Mouse (Mus musculus): ENCODE results near the gene Ccng2.

Ccng2 gene

GRCm38 (mm10) chr5:93266883-93267704 is at the start of gene Ccng2:
Gene Ccng2, plus strand, starts transcription at chr5:93267257.
- CTCF ChIA-PET = no interaction called here

DNA sequence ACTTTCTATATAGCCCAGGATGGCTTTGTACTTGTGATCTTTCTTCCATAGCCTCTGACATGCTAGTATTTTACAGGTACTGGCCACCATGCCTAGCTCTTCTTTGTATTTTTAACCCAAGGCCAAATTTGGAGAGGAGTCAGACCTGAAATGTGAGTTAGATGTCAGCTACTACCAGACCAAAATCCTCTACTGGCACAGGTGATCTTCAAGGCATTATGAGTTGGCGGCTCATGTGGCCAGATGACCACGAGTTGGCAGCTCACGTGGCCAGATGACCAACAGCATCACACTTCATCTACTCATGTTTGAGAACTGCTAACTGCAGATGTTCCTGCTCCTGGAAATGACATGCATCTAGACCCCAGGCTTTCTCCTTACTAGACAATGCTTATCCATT is 48.7 kb upstream of the Ccng2 start:
- CTCF ChIA-PET = no interaction called here

- CTCF ChIA-PET = no interaction called here
Measured at GRCm38 (mm10) chr5:93221661-93222060, 45.4 kb upstream of the Ccng2 start.

GRCm38 (mm10) chr5:93224549-93224948 is 42.5 kb upstream of the Ccng2 start:
- CTCF ChIA-PET = no interaction called here

GRCm38 (mm10) chr5:93227157-93227556 is 39.9 kb upstream of the Ccng2 start:
- CTCF ChIA-PET = no interaction called here

- CTCF ChIA-PET = no interaction called here
Measured at GRCm38 (mm10) chr5:93229527-93229926, 37.5 kb upstream of the Ccng2 start.

- CTCF ChIA-PET = no interaction called here
Measured at GRCm38 (mm10) chr5:93231721-93232120, 35.3 kb upstream of the Ccng2 start.

DNA sequence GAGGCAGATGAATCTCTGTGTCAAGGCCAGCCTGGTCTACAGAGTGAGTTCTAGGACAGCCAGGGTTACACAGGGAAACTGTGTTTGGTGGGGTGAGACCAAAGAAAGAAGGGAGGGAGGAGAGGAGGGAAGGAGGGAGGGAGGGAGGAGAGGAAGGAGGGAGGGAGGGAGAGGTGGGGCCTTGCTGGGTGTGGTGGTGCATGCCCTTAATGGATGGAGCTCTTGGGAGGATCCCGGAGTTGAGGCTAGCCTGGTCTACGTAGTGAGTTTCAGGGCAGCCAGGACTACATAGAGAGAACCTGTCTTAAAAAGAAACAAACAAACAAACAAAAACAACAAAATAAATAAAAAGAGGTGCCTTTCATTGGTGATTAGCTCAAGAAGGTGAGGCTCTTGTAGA is 34.2 kb upstream of the Ccng2 start:
- CTCF ChIA-PET = interaction anchor here (1.0 to 1.6 kb wide), 2 partner anchors 22 to 25 kb away, joined by 3 read pairs; no protein-coding TSS in a partner anchor

GRCm38 (mm10) chr5:93234130-93234529 is 32.9 kb upstream of the Ccng2 start:
- CTCF ChIA-PET = no interaction called here

- CTCF ChIA-PET = no interaction called here
Measured at GRCm38 (mm10) chr5:93234605-93235004, 32.5 kb upstream of the Ccng2 start.

DNA sequence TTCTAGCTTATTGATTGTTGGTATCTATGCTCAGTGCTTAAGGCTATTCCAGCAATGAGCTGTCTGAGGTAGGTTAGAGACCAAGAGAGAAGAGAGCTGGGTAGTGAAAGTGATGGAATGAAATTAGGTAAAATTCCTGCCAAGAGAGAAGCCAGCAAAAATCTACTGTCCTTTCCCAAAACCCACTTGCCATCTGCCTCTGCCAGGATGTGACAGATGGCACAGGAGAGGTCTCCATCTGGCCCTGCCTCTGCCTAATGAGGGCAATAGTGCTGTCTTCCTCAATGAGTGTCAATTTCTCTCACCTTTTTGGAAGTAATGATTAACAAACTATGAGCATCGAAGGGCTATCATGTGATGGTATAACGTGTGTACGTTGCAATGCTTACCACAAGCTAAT is 31.2 kb upstream of the Ccng2 start:
- CTCF ChIA-PET = no interaction called here

DNA sequence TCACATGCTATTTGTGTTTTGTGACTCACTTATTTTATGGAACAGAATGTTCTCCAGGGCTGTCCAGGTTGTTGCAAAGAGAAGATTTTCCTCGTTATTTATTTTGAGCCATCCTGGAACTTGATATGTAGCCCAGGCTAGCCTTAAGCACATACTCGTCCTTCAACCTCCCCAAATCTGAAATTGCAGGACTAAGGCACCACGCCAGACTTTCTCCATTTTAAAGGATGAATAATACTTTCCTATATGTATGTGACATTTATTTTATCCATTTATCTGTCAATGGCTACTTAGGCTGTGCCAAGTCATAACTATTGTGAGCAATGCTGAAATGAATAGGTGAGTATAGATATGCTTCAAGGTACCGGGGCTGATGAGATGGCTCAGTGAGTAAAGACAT is 30.5 kb upstream of the Ccng2 start:
- CTCF ChIA-PET = no interaction called here

DNA sequence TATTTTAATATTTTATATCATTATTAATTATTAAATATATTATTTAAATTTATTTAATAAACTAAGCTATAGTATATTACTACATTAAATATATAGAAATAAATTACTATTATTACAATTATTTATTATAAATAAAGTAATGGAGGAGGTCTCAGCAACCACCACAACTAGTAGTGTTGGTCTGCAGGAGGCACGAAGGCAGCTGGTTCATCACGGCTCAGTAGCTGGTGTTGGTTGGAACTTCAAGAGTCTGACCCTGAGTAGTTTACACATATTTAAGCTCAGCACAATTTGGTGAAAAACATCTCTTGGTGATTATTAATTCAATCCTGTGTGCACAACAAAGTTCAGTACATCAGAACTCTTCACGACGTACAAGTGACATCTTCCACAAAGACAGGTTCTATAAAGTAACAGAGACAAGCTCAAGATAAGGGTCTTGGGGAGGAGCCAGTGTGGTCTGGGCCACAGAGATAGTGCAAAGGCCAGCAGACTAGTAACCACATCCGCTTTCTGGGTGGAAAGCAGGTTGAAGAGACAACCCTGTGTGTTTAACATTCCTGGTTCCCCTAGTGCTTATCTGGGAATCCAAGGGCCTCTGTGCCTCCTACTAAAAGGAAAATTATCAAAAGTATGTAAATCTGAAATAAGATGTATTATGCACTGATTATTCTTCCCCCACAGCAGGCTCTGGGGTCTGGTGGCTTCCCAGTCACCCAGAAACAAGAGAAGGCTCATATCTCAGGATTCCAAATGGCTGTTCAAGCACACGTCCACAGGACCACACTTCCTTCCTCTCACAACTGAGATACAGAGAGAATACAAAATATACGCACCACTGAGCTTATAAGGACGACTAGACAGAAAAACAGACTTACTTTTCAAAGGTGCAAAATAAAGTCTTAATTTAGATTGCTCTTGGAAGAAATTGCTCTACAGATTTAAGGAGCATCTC is 27.2 kb upstream of the Ccng2 start:
- CTCF ChIA-PET = interaction anchor here (0.6 kb wide), 1 partner anchor 66 kb away, joined by 3 read pairs; no protein-coding TSS in a partner anchor

DNA sequence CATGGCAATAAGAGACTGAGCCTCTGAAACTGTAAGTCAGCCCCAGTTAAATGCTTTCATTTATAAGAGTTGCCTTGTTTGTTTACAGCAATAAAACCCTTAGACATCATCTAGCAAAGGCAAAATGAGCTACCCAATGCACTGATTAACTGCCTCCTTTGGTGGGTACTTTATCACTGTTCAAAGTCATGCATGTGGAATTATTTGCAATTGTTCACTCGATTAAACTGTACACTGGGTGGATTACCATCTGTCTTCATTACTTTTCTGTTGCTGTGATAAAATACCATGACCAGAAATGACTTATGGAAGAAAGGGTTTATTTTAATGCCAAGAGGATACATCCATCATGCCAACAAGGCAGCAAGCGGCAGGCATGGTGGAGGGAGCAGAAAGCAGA is 21.8 kb upstream of the Ccng2 start:
- CTCF ChIA-PET = no interaction called here

DNA sequence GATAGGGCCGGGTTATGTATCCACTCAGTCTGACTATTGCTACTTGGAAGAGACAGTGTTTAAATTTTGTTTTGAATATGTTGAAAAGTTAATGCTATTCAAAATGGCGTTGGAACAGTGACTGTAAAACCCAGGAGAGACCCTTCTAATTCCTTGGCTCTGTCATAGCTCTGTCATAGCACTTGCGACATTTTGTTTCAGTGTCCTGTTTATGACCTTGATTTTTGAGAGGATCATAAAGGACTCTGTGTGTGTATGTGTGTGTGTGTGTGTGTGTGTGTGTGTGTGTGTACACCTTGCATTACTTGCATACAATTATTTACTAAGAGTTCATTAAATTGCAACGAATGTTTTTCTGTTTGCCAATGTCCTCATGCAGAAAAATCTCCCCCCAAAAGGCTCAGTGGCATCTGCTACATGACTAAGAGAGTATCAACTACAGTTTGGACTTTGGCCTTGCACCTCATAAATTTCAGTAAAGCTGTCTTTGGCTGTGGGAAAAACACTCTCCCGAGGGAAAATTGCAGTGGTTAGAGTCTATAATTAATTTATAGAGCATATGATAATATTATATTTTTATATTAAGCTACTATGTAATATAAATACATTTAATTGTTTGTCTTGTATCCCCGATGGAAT is 17.0 kb upstream of the Ccng2 start:
- CTCF ChIA-PET = no interaction called here

- CTCF ChIA-PET = no interaction called here
Measured at GRCm38 (mm10) chr5:93251001-93251760, 15.9 kb upstream of the Ccng2 start.

GRCm38 (mm10) chr5:93255759-93256265 is 11.2 kb upstream of the Ccng2 start:
- CTCF ChIA-PET = interaction anchor here (0.6 to 1.2 kb wide), 3 partner anchors 8 to 23 kb away, joined by 3 to 6 read pairs (median 5); no protein-coding TSS in a partner anchor

GRCm38 (mm10) chr5:93256820-93257405 is 10.1 kb upstream of the Ccng2 start:
- CTCF ChIA-PET = interaction anchor here (0.6 to 1.2 kb wide), 2 partner anchors 8 to 94 kb away, joined by 6 to 10 read pairs; no protein-coding TSS in a partner anchor

GRCm38 (mm10) chr5:93259349-93259748 is 7.7 kb upstream of the Ccng2 start:
- CTCF ChIA-PET = no interaction called here

GRCm38 (mm10) chr5:93260983-93261382 is 6.1 kb upstream of the Ccng2 start:
- CTCF ChIA-PET = interaction anchor here (0.6 kb wide), 1 partner anchor 753 kb away, joined by 3 read pairs; no protein-coding TSS in a partner anchor

DNA sequence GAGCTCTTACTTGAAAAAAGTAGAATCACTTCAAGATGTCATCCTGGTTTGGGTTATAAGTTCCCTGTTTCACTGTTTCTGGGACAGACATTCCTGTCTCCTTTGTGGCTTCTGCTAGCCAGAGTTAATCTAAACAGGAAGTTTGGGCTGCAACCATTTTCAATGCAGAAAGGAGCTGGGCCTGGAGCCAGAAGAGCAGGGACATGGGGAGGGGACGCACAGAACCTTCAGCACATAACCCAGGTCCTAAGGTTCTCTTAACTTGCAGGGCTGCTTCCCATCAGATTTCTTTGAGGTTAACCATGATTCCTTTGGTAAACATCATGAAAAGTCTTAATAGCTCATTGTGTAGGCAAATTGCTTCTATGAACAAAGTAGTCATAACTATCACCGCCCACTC is 4.3 kb upstream of the Ccng2 start:
- CTCF ChIA-PET = interaction anchor here (0.9 kb wide), 1 partner anchor 49 kb away, joined by 3 read pairs; no protein-coding TSS in a partner anchor

All from spleen, embryonic (tissue).